Mouse (Mus musculus) kidney, adult 18-20 months (tissue): ENCODE measurements around the gene Il12b.

Experiments used
- DNase-seq: peaks from one replicate; pipeline ENCODE4 v3.0.0; 2021

Il12b gene

DNA sequence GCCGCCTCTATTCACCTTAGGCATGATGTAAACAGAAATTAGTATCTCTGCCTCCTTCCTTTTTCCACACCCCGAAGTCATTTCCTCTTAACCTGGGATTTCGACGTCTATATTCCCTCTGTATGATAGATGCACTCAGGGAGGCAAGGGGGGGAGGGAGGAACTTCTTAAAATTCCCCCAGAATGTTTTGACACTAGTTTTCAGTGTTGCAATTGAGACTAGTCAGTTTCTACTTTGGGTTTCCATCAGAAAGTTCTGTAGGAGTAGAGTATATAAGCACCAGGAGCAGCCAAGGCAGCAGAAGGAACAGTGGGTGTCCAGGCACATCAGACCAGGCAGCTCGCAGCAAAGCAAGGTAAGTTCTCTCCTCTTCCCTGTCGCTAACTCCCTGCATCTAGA, at the start of gene Il12b:
Gene Il12b (plus strand): TSS at position 301 of the 400 bp plus-strand sequence.
- DNase-seq: no peak

GRCm38 (mm10) chr11:44354860-44355470, 44.9 kb upstream of the Il12b start:
- no peak for DNase-seq

DNA sequence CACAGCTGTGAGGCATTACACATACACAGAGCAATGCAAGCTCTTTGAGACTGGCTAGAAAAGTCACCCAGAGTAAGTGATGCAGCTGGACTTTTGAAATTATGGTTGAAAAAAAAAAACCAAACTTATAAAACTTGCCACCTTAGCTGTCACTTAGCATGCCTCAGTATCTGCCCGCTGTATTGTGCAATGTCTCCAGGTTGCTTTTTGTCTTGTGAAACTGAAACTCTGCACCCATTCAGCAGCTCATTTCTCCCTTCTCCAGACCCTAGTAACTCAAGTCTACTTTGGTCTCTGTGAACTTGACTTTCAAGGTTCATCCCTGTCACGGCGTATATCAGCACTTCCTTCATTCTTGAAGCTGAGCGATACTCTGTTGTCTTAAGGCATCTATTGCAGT, 43.7 kb upstream of the Il12b start:
- no peak for DNase-seq

- DNase-seq: no peak
Measured at GRCm38 (mm10) chr11:44364536-44364935, 35.3 kb upstream of the Il12b start.

DNA sequence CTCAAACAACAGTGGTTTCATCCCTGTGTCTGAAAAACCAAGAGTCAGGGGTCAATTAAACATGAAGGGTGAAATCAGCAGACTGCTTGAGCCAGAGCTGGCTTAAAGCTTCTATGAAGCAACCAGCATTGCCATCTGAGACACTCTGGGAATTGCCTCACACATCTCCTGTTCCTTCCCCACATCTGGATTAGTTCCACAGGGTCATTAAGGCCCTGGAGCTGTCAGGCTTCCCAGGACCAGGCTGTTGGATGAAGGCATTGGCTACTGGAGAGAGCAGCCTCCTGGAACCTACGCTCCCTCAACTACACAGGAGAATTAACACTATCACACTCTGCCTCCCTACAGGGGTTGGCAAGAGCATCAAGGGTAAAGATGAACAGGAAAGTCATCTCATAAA, 32.2 kb upstream of the Il12b start:
- no peak for DNase-seq

GRCm38 (mm10) chr11:44372856-44373255, 27.0 kb upstream of the Il12b start:
- DNase-seq: no peak

DNA sequence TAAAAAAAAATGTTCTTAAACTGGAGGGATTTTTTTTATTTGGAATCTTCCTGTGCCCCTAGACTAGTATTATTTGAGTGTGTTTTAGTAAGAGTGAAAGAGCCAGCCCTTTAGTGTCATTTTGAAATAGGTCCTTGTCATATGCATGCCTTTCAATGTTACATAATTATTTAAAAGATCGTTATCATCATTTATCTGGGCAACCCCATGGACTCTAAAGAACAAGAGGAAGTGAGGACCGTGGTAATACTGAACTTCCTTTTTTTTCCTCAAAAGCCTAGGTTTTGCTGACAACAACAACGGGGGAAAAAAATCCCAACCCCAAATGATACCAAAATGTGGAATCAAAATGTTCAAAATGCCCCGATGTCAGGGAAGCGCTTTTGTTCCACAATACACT, 22.0 kb upstream of the Il12b start:
- no peak for DNase-seq

DNA sequence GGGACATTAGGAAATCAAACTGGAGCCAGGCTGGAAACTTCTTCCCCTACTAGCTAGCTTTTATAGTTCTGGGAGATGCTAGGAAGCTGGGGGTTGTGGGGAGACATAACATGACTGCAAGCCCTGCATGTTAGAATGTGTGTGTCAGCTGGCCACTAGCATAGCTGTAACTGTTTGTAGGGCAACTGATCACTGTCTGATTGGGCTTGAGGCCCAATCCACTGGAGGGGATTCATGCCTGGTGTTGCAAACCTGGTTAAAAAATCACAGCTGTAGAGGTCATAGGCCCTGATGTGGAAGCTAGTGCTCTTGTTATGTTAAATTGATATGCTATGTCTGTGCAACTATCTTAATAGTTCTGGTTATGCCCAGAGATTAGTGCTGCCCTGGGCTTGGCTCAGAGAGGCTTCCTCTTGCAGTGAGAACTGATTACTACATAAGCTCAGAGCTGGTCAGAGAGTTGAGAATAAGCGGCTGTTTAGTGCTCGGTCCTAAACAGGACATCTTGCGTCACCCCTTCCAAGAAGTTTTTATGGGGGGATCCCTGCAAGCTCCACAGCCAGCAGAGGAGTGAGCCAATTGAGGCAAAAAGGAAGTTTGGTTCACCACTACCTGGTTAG, 19.3 kb upstream of the Il12b start:
- DNase-seq: no peak

GRCm38 (mm10) chr11:44382200-44382599, 17.7 kb upstream of the Il12b start:
- no peak for DNase-seq

DNA sequence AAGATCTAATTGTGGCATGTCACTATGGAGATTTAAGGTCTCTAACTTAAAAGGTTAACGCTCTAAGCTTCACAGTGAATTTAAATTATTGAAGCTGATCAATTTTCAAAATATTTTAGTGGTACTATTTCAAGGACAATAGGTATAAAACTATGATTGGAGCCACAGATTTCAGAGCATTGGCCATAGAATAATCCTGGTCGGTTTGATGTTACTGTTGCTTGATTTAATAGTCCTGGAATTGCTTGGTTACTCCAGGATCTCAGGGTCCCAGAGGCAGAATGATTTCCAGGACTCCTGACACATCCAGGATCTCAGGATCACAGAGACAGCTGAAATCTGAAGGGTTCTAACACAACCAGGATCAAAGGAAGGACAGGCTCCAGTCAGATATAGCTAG, 12.8 kb upstream of the Il12b start:
- DNase-seq: no peak

DNA sequence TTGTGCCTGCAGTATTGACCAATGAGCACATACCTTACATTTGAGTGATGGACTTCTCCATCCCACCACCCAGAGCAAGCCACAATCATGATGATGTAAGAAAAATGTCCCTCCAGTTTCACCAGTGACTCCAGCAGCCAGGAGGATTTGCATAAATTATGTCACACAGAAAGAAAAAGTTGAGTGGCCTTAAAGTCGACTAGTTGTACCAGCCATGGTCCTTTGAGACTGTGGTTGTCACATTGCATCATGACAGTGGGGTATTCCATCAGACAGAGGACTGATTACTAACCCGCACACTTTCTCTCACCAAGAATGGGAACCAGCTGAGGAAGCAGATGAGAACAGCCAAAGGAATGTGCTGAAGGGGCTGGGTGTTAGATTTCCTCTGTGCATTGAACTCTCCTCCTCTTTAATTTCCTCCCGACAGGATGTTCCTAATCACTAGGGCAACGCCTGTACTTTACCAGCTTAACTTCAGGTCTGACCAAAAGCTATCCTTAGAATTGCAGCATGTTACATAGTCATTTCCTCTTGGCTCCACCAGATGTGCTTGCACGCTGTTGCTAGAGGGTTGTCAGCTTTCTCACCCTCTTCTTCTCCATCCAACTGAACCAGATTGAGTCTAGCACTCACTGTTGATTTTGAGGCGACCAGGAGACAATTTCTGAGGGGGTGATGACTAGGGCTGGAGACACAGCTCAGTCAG, 9.7 kb upstream of the Il12b start:
- no peak for DNase-seq

DNA sequence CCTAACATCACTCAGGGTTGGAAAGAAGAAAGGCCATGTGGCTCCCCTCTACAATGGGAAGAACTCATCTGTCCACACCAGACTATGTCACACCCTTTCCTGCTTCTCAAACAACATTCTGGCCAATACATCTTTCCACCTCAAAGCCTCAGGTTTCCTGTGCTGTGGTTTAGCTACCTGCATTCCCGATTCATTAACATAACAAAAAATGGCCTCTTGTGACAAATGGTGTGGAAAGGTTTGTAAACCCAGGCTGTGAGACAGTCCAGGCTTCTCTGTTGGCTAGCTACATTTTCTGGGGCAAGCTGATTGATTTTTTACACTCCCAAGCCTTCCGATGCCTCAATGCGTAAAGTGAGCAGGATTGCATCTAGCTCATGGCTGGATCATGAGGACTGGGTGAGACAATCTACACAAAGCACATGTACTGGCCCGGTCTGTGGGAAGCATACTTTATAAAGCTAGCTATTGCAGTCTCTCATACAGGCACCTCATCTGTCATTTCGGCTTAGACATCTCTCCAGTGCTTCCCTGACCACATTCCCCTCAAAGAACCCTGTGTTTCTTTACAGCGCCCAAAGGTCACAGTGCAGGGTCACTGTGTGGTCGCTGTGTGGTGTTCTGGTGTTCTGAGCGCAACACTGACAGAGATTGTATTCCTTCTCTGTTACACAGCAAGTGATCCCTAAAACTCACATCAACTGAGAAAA, 6.6 kb upstream of the Il12b start:
- DNase-seq: no peak

GRCm38 (mm10) chr11:44395401-44395800, 4.5 kb upstream of the Il12b start:
- no peak for DNase-seq

GRCm38 (mm10) chr11:44397551-44397950, 2.3 kb upstream of the Il12b start:
- DNase-seq: no peak

- DNase-seq: no peak
Measured at GRCm38 (mm10) chr11:44398356-44398755, 1.5 kb upstream of the Il12b start.

- peak; percentile 75 for DNase-seq
Measured at GRCm38 (mm10) chr11:44398782-44399225, 1.1 kb upstream of the Il12b start.

DNA sequence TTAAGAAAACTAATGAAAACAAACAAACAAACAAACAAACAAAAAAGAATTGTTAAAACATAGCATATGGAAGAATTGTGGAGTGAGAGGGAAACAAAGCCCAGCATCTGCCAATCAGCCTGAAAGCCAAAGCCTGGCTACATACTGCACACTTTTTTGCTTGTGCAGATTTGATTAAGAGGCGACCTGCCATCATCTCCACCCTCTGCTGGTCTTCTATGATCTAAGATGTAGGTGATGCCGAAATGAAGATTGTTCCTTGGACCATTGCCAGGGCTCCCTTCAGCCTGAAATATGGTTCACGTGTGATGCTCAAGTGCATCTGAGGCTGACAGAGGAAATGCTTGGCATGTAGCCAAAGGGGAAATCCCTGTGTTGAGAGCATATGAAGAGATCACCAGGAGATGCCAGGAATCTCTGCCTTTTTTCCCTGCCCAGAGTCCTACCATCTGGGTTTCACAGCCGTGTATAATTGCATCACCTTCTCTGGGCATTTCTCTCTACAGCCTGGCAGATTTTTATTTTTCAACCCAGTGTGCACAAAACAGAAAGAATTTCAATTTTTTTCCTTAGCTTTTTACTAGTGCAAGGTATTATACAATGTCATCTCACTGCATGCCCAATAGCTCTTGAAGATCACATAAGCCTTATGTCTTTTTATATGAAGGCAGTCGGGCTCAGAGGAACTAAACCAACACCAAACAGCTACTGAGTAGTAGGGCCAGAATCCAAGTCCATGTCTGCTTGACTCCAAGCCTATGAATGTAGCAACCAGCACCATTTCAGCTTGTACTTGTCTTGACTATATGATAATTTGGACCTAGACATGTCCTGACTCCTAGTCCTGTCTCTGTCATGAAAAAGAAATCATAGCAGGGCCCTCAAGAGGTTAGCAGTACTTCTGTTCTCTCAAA, 2.0 kb downstream of the Il12b start:
- DNase-seq: no peak

GRCm38 (mm10) chr11:44405113-44405512, 5.2 kb downstream of the Il12b start:
- DNase-seq: no peak

- no peak for DNase-seq
Measured at GRCm38 (mm10) chr11:44405961-44406360, 6.1 kb downstream of the Il12b start.

- no peak for DNase-seq
Measured at GRCm38 (mm10) chr11:44406457-44406856, 6.6 kb downstream of the Il12b start.

- DNase-seq: no peak
Measured at GRCm38 (mm10) chr11:44408626-44409025, 8.8 kb downstream of the Il12b start.

DNA sequence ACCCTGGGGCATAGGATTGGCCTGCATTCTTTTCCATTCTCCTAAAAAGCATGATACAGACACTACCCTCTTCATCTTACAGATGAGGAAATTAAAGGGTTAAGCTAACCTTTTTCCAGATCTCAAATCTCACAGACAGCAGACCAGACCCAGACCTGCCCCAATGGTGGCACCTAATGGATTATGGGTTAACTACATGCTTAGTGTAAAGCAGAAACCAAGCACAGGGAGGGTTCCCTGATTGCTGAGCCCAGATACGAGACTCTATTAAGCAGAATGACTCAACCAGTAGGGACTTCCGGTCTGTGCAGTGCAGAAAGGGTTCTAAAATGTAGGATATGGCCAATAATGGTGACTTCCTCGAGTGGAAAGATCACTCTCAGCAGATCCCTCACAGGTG, 10.6 kb downstream of the Il12b start:
- DNase-seq: no peak

DNA sequence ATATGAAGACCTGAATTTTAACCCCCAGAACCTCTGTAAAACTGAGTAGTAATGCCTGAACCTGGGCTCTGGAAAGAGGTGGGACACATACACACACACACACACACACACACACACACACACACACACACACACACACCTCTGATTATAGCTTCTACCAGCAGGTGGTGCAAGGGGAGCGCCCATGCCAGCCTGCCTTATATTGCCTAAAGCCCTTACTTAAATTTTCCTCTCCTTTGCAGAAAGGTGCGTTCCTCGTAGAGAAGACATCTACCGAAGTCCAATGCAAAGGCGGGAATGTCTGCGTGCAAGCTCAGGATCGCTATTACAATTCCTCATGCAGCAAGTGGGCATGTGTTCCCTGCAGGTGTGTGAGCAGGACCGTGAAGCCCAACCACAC, 12.4 kb downstream of the Il12b start:
- DNase-seq: peak; percentile 13
